Mouse (Mus musculus) liver, adult 2 months (tissue): ENCODE data around the gene Dusp12. TPM values are rescaled to one million over a fixed set of nuclear protein-coding genes. Genes with fewer than 3 reads are reported as not detected.

Experiments used
- DNase-seq: peaks from one replicate; pipeline ENCODE4 v3.0.0-alpha.2; 2011; ENCODE audit warnings: low read depth, low spot score; ENCODE audit errors: extremely low read depth
- H3K27ac ChIP-seq: fragments of 200-500 bp; replicated peaks from 2 replicates; pipeline ENCODE4 v1.5.1; 2012; ENCODE audit warnings: low read depth, mild to moderate bottlenecking, control low read depth, inconsistent platforms, low read length; ENCODE audit not compliant: insufficient read depth
- H3K27me3 ChIP-seq: fragments of 200-500 bp; 2 replicates; pipeline ENCODE4 v1.6.1; 2012; ENCODE audit warnings: mild to moderate bottlenecking, moderate library complexity, low read length, inconsistent platforms; ENCODE audit not compliant: control insufficient read depth, insufficient read depth
- H3K36me3 ChIP-seq: fragments of 200-500 bp; 2 replicates; pipeline ENCODE4 v1.6.1; 2012; ENCODE audit warnings: low read length, inconsistent platforms; ENCODE audit not compliant: control insufficient read depth, insufficient read depth
- H3K4me1 ChIP-seq: fragments of 200-500 bp; 2 replicates; pipeline ENCODE4 v1.6.1; 2011; ENCODE audit warnings: low read length; ENCODE audit not compliant: control insufficient read depth, insufficient read depth
- H3K4me3 ChIP-seq: fragments of 200-500 bp; 2 replicates; pipeline ENCODE4 v1.5.1; 2011; ENCODE audit warnings: low read depth, mild to moderate bottlenecking, control low read depth, low read length, moderate library complexity; ENCODE audit not compliant: insufficient read depth
- H3K79me2 ChIP-seq: fragments of 200-500 bp; 2 replicates; pipeline ENCODE4 v1.6.1; 2012; ENCODE audit warnings: inconsistent platforms, mild to moderate bottlenecking, low read length, moderate library complexity; ENCODE audit not compliant: control insufficient read depth, insufficient read depth
- H3K9ac ChIP-seq: fragments of 200-500 bp; 2 replicates; pipeline ENCODE4 v1.6.1; 2012; ENCODE audit warnings: low read depth, mild to moderate bottlenecking, control low read depth, inconsistent platforms, low read length
- CTCF ChIP-seq: fragments of 200-500 bp; IDR thresholded peaks from 2 replicates; pipeline ENCODE4 v1.5.1; 2011; ENCODE audit warnings: low read depth, low read length, control low read depth
- POLR2A ChIP-seq: fragments of 200-500 bp; IDR thresholded peaks from 2 replicates; pipeline ENCODE4 v1.6.1; 2011; ENCODE audit warnings: low read length, control low read depth; ENCODE audit not compliant: insufficient read depth; ENCODE audit errors: extremely low read depth
- WGBS: fragments of 180-500 bp; shearing (Covaris S2); methylation state at CpG from one replicate; pipeline ENCODE4 v1.1.7; 2018; 5-methylcytosine and 5-hydroxymethylcytosine counted together
- polyA plus RNA-seq: library from polyadenylated mRNA; depleted of rRNA; stranded (reverse); fragments of >200 nt; gene quantifications from 2 replicates; pipeline ENCODE4 v1.2.3, GENCODE M21; 2012; rRNA removed
- total RNA-seq: library from RNA; depleted of rRNA; stranded (reverse); fragments of >200 nt; gene quantifications from 2 replicates; pipeline ENCODE4 v1.2.3, GENCODE M21; 2014; rRNA removed

The Dusp12 gene
- total and polyA plus RNA-seq, 2 experiments: 17.2 to 36.2 TPM

GRCm38 (mm10) chr1:170829344-170829743 is 56.0 kb downstream of the Dusp12 start:
- H3K27me3 ChIP-seq: no peaks in the 10 kb centered on the region
- H3K27ac ChIP-seq: no peak overlapping the region
- WGBS: 97% methylated on average over 6 of the region's 6 CpGs
- DNase-seq: no peak
- H3K36me3 ChIP-seq: peaks cover 29% of the 10 kb centered on the region
- no peaks in the 10 kb centered on the region for H3K4me1 ChIP-seq
- H3K9ac ChIP-seq: no peak overlapping the region
- no peak overlapping the region for H3K4me3 ChIP-seq
- H3K79me2 ChIP-seq: no peaks in the 10 kb centered on the region; the same call in 1 of the 2 replicates
- TF ChIP-seq POLR2A: no peak
- no peak for TF ChIP-seq CTCF

Other genes starting within 250 kb of the Dusp12 start
- gene Olfml2b, start 241.0 kb downstream of the Dusp12 start, total RNA-seq: 0.37 and 0.67 TPM in 2 replicates
- 0.44 and 0.46 TPM in 2 replicates for gene Olfml2b, start 241.0 kb downstream of the Dusp12 start, polyA plus RNA-seq
- gene Atf6, start 17.8 kb downstream of the Dusp12 start, total RNA-seq: 30.1 and 38.1 TPM in 2 replicates
- 13.0 and 14.3 TPM in 2 replicates for gene Atf6, start 17.8 kb downstream of the Dusp12 start, polyA plus RNA-seq
- gene Gm26620, start 475 bp downstream of the Dusp12 start, total RNA-seq: 0.67 and 0.74 TPM in 2 replicates
- 0.59 and 1.1 TPM in 2 replicates for gene Gm26620, start 475 bp downstream of the Dusp12 start, polyA plus RNA-seq
- gene Fcrlb, start 27.4 kb upstream of the Dusp12 start, total RNA-seq: 0.18 and 0.20 TPM in 2 replicates
- 0.11 TPM in 1 of 2 replicates, not detected in the other for gene Fcrlb, start 27.4 kb upstream of the Dusp12 start, polyA plus RNA-seq
- gene Fcrla, start 42.0 kb upstream of the Dusp12 start, total RNA-seq: 0.83 and 1.1 TPM in 2 replicates
- 0.37 and 1.1 TPM in 2 replicates for gene Fcrla, start 42.0 kb upstream of the Dusp12 start, polyA plus RNA-seq
- 56.6 and 68.7 TPM in 2 replicates for gene Fcgr2b, start 91.0 kb upstream of the Dusp12 start, total RNA-seq
- 18.6 and 34.9 TPM in 2 replicates for gene Fcgr2b, start 91.0 kb upstream of the Dusp12 start, polyA plus RNA-seq
- 8.4 and 10.3 TPM in 2 replicates for gene Fcgr4, start 133.4 kb upstream of the Dusp12 start, total RNA-seq
- 3.1 and 4.5 TPM in 2 replicates for gene Fcgr4, start 133.4 kb upstream of the Dusp12 start, polyA plus RNA-seq
- gene Fcgr3, start 179.4 kb upstream of the Dusp12 start, total RNA-seq: 11.5 and 14.5 TPM in 2 replicates
- 2.6 and 4.5 TPM in 2 replicates for gene Fcgr3, start 179.4 kb upstream of the Dusp12 start, polyA plus RNA-seq
- gene Cfap126, start 228.4 kb upstream of the Dusp12 start, total RNA-seq: 0.13 and 0.37 TPM in 2 replicates
- 1.5 and 3.5 TPM in 2 replicates for gene Cfap126, start 228.4 kb upstream of the Dusp12 start, polyA plus RNA-seq